Mouse (Mus musculus): Measurements from ENCODE around the gene Cd109. TPM values are rescaled to one million over a fixed set of nuclear protein-coding genes. Genes with fewer than 3 reads are reported as not detected.

Cd109 gene
- total RNA-seq (2021): 10 to 100 TPM; 13.0 to 13.5 TPM

DNA sequence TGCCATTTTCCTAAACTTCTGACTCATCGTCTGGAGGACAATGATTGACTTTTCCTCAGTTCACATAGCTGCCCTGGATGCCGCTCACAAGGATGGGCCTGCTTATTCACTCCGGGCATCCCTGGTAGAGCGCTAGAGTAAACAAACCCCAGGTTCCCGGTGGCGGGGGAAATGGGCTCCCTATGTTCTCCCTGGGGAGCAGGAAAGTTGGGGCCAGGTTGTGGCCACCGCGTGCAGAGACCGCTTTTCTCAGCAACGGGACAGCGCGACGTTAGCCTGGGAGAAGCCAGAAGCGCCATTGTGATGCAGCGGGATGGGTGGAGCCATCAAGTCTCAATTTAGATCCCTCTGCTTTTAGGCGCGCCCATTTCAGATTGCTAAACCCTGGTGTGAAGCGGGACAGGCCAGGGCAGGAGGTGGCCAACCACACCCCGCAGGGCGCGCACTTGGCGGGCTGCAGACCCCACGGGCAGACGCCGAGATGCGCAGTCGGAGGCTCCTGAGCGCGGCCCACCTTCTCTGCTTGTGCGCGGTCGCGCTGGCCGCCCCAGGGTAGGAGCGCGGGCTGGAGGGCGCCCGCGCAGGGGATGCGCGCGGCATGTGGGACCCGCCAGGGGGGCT, at the start of gene Cd109:
Cd109 (plus strand) TSS at position 146 of the 621 bp plus-strand sequence.
- DNase-seq: peak; percentile 65 to 67
- intact Hi-C loops (cut with DNase I): loop anchor here (2.0 kb wide), 1 partner anchor 15 kb away; no protein-coding TSS in a partner anchor

DNA sequence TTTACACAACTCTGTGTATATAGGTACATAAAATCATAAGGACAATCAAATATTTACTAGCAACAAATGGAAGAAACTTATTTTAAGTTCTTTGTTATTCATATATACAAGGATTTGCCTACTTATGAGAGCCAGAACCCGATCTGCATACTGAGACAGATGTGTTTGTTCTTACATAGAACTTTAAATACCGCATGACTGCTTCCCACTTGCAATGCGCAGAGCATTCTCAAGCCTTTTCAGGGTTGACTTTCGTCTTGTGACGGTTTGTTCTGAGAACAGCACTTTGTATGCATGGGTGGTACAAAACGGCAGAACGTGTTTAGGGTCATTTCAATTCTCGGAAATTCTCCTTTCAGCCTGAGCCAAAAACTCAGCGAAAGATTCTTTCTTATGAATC, 45.4 kb upstream of the Cd109 start:
- DNase-seq: no peak
- intact Hi-C loops (cut with DNase I): no loop called here

DNA sequence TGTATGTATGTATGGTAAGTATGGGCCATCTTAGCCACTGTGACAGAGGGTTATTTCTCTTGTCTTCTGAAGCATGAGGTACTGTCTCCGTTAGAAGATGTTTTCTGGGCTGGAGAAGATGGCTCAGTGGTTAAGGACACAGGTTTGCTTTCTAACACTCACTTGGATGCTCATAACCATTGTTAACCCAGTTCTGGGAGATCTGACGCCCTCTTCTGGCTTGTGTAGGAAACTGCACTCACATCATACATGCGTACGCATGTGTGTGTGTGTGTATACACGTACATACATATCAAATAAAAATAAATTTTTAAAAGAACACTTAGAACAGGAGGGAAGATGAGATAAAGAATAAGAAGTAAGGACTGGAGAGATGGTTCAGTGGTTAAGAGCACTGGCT, 38.9 kb upstream of the Cd109 start:
- no peak for DNase-seq
- intact Hi-C loops (cut with DNase I): no loop called here

DNA sequence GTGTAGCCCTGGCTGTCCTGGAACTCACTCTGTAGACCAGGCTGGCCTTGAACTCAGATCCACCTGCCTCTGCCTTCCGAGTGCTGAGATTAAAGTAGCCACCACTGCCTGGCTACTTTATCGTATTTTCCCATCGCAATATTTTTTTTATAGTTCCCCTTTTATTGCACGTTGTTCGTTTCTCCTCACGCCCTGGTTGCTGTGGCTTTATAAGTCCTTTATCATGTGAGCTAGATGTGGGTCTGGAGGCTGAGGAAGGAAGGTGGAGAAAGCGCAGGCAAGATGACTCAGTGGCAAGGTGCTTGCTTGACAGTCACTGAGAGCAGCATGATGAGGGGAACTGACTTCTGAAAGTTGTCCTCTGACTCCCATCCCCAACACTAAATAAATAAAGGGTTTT, 36.5 kb upstream of the Cd109 start:
- intact Hi-C loops (cut with DNase I): no loop called here
- DNase-seq: no peak

DNA sequence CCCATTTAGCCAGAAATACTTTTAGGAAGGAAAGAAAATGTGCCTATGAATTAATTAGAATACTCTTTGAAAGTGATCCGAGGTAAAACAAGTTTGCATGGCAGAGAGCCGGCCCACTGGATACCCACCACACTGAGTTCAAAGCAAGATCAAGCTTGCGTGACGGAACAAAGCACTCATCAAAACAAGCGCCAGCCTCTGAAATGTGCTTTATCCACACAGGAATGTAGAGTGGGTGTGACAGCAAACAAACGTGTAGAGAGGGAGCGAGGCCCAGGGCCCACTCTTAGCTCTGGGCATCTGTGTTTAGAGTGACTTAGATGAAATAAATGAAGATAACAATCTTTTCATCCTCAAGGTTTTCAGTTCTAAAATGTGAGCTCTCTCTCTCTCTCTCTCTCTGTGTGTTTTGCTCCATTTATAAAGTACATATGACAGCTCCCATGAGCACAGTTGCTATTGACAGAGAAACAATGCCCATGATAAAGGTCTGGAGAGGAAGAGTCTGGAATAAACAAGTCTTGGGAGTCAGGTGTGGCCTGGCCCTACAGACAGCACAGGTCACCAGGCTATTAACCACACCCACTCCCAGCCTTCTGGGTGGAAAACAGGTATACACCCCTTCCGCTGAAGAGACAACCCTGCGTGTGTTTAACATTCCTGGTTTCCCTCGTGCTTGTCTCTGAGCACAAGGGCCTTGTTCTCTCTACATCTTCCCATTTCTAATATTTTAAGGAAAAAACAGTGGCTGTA, 35.5 kb upstream of the Cd109 start:
- intact Hi-C loops (cut with DNase I): no loop called here
- no peak for DNase-seq

DNA sequence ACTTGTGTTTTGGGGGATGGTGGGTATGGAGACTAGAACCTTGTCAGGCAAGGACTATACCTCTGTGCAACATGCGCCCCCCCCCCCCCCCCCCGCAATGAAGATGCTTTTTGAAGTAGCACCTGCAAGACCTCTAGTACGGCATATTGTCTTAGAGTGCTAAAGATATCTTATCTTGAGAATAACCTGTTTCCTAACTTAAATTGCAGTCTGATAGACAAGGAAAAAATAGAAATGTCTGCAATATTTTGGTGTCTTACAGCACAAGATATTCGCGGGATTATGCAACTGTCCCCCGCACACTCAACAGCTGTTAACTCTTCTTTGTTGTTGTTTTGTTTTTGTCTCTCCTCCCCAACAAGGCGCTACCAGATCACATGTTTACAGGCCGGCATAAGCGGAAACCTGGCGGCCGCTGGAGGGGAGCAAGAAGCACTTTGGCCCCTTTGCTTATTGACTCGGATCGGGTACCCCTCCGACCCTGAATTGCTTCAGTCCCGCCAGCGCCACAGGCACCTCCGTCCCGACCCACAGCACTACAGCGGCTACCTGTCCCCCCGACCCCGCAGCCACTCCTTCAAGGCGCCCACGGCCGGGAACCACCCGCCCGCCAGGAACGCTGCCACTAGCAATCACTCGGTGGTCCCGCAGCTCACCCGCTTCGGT, 28.0 kb upstream of the Cd109 start:
- no peak for DNase-seq
- intact Hi-C loops (cut with DNase I): no loop called here

DNA sequence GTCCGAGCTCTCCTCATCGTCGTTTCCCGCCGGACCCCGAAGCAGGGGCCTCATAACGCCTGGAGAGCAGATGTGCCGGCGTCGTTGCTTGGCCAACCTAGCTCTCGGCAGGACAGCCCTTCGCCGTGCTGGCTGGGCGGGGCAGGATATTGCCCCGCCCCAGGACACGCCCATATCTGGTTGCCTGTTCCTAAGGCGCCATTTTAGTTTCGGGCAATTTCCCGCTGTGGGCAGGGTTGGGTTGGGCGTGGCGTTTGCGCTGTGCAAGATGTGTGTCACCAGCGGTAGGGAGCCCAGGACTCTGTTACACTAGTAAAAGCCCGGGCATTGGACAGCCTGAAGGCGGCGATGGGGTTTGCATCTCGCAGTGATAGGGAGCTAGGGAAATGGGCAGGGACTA, 27.4 kb upstream of the Cd109 start, which contains the start of gene Slc17a5:
Slc17a5 (minus strand) TSS at position 128 of the 400 bp plus-strand sequence.
- intact Hi-C loops (cut with DNase I): no loop called here
- DNase-seq: peak; percentile 96

DNA sequence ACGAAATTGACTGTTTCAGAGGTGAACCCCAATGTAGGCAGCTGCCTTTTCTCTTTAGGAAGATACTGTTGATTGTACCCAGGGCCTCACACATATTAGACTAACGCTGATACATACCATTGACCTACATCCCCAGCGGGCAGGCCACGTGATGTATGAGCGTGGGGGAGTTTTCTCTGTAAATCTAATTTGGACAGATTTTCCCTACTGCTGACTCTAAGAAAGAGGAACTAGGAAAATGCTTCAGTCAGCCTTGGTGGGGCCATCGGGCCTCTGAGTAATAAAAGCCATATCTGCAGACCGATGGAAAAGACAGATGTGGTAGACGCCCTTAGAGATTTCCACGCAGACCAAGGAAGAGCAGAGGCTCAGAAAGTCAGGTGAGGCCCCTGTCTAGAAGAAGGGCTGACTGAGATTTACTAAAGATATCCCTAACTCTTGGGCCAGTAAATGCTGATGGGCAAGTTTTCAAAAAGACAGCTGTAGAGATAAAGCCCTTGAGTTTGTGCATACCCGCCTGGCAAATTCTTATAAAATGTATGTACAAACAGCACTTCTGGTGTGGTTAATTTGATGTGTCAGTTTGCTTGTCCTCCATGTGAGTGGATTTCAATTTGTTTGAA, 26.8 kb upstream of the Cd109 start:
- DNase-seq: peak in 1 of 2 experiments; percentile 32
- intact Hi-C loops (cut with DNase I): no loop called here

DNA sequence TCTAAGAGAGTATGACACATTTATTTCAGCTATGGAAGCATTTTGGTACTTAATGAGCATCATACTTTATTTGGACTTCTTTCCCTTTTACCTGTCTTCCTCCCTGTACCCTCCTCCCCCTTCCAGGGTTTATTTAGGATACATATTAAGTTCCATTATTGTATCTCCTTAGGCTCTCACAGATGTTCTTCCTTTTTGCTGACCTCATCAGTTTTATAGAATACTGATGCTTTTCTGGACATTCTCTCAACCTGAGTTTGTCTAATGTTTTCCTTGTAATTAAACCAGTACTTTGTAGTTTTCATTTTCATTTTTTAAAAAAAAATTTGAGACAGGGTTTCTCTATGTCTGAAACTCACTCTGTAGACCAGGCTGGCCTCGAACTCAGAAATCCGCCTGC, 24.9 kb upstream of the Cd109 start:
- intact Hi-C loops (cut with DNase I): no loop called here
- no peak for DNase-seq

DNA sequence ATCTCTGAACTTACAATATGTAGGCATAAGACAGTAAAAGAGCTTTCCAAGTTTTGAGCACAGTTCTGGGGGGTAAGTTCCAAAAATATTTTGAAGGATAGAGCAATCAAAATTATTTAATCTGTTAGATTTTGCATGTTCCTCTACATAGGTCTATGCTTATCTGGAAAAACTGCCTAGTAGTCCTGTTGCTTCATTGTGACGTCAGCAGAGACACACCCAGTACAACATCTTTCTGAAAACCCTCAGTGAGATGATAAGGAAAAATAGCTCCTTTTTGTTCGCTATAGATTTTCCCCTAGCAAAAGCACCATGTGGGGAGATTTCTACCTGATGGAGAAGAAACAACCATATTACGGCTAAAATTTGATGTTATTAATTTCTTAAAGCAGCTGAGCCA, 20.1 kb upstream of the Cd109 start:
- intact Hi-C loops (cut with DNase I): no loop called here
- no peak for DNase-seq

DNA sequence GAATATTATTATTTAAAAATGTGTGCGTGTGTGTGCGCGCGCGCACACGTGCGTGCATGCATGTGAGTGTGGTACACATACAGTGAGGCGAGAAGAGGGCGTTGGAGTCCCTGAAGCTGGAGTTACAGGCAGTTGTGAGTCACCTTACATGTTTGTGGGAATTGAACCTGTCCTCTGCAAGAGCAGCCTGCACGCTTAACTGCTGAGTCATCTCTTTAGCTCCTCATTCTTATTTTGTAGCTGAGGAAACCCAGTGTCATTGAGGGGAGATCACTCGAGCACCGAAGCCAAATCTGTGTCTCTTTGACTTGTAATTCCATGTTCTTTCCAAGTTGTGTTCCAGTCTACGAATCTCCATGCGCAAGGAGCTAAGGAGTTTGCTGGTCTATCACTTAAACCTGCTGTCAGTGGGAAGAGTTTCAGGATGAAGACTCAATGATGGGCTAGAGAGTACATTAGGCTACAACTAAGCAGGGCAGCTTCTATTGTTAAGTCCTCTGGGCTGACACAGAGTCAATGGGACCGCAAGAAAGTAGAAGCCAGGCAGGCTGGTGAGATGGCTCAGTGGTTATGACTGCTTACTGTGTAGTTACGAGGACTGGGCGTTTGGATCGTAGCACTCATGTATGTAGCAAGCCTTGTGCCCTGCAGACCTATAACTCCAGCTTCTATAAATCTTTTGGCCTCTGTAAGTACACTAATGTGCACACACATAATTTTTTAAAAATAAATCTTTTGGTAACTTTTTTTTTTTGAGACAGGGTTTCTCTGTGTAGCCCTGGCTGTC, 19.4 kb upstream of the Cd109 start:
- no peak for DNase-seq
- intact Hi-C loops (cut with DNase I): loop anchor here (2.0 kb wide), 1 partner anchor 35 kb away; no protein-coding TSS in a partner anchor

DNA sequence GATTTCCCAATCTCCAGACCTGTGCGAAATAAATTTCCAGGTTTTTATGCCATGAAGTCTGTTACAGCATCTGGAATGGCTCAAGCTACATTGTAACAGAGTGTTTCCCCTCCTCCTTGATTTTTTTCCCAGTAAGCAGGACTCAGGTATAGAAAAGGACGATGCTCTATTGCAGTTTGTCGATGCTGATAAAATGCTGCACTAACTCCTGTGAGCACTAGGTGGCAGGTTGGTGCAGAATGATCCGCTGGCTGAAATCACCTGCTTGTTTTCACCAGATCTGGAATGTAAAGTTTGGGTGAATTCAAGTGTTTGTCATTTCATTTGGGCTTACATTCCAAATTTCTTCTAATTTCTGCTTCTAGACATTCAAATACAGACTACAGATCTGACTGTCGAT, 18.5 kb upstream of the Cd109 start:
- intact Hi-C loops (cut with DNase I): loop anchor here (2.0 kb wide), 1 partner anchor 34 kb away; no protein-coding TSS in a partner anchor
- DNase-seq: peak; percentile 54 to 62

DNA sequence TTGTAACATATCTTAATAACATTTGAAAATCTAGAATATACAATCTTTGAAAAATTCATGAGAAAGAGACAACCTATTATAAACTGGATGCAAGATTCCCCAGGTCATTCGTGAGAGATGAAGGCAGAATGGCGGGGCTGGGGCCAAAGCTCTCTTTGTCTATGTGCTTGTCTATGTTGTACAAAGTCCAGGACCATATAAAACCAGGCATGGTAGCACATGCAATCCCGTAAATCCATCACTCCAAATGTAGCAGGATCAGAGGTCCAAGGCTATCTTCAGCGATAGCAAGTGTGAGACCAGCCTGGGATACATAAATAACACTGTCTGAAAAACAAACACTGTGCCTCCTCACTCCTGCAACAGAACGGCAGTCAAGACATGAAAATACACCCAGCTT, 15.4 kb upstream of the Cd109 start:
- no peak for DNase-seq
- intact Hi-C loops (cut with DNase I): loop anchor here (2.0 to 5.0 kb wide), 2 partner anchors 15 to 42 kb away; partner anchors contain the start of gene Cd109

DNA sequence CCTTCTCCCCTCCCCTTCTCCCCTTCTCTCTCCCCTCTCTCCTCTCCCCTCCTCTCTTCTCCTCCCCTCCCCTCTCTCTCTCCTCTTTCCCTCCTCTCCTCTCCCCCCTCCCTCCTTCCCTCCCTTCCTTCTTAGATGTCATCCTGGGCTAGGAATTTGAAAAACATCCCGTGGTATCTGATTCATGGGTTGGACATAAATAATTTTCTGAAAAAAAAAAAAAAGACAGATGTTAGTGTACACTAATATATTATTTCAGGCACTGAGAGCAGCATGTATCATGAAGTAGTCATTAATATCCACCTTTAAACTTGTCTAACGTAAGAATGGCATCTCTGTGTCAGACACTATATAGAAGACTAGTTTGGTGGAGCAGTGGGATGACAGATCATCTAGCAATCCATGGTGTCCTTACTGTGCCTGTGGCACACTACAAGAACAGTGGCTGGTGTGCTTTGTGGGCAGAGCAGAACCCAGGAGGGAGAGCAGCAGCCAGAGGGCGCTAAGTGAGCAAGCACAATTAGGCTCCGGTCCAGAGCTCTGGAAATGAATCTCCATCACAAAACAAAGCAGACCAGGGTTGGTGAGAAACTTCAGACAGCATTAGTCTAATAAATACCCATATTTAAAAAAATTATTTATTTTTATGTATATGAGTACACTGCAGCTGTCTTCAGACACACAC, 14.2 kb upstream of the Cd109 start:
- peak; percentile 29 to 42 for DNase-seq
- intact Hi-C loops (cut with DNase I): loop anchor here (2.0 to 5.0 kb wide), 2 partner anchors 14 to 41 kb away; partner anchors contain the start of gene Cd109

DNA sequence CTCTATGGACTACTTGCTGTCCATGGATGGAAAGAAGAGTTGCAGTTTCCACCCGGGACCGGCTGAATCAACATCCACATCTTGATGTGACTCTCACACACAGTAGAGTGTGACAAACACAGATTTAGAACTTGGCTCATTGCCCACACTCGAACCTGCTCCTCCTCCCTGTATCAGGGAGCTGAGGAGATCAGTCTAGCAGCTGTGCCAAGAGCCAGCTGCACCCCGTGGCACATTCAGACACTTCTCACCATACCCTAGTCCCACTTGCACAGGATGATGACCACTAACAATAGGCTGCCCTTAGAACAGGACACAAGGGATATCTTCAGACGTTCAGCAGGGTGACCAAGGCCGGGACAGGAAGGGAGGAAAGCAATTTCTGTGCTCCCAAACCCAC, 1.1 kb upstream of the Cd109 start:
- intact Hi-C loops (cut with DNase I): loop anchor here (2.0 kb wide), 1 partner anchor 13 kb away; no protein-coding TSS in a partner anchor
- peak in 1 of 2 experiments; percentile 25 for DNase-seq

DNA sequence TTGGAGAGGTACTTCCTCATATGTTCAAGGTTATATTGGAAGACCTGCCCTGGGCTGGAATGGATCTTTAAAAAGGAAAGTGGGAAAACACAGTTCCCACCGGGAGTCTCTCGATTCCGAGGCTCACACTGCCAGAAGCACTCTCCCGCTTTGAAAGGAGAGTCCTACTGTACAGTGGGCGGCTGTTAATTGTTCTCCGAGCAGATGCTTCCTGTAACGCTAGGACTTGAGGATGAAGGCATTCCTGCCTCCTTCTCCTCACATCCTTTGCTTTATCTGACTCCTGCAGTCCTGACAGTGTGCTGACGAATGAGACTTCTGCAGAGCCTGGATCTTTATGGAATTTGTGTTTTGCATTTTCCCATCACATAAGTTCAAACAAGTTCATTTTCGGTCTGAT, 3.9 kb downstream of the Cd109 start:
- intact Hi-C loops (cut with DNase I): no loop called here
- DNase-seq: peak; percentile 21 to 27

DNA sequence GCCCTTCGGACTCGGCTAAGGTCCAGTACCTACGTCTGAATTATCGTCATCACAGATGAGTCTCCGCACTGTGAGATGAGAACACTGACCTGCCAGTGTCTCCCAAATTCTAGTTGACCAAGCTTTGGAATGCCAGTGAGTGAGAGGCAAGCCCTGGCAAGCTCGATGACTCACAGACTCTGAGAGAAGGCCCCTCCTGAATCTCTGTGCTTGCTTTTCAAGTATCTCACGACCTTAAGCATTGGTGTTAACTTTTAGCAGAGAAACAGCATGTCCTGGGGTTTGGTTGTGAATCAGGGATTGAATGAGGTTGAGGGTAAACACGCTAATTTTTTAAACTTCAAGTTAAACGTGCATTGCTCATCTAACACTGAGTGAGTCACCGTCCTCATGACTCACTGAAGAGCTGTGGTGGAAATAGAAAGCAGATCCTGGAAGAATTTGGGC, 8.0 kb downstream of the Cd109 start:
- no peak for DNase-seq
- intact Hi-C loops (cut with DNase I): no loop called here

DNA sequence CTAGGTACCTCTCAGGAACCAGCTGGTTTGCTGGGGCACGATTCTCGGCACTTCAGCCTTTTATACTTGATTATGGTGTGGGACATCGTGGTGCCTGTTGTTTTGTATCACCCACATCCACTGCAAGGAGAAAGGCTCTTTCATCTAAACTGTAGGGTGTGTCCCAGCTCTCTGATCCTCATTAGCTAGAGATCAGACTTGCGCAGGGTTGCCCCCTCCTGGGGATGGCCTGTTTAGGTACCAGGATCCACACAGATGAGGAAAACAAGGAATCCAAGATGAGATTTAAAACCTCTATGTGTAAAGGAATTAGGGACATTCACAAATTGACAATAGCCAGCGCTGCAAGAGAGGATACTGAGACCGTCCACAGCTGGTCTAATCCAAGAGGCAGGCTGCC, 14.6 kb downstream of the Cd109 start:
- intact Hi-C loops (cut with DNase I): loop anchor here (2.0 kb wide), 1 partner anchor 33 kb away; no protein-coding TSS in a partner anchor
- DNase-seq: peak; percentile 25 to 26

DNA sequence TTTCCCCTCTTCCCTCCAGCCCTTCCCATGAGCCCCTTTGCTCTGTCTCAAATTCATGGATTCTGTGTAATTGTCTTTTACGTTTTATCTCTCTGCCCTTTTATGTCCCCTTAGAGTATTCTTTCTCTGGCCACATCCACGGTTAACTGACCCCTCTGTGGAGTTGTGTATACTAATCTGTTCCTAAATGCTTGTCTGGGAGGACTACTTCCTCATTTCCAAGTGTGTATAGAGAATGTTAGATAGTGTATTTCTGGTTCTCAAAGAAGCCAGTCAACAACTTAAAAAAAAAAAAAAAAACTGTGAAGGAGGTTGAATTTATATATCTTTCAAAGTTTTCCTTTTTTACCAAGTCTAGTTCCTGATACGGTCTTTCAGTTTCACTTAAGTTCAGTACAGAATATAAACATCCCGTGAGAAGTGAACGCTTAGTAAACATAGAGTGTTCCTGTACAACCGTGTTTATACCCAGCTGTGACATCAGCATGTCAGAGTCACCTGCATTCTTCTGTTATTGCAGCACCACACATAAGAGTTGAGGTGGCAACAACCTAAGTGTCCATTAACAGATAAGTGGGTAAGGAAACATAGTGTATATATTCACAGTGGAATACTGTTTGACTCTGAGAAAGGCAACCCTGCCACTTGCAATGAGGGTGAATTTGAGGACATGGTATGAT, 16.5 kb downstream of the Cd109 start:
- DNase-seq: no peak
- intact Hi-C loops (cut with DNase I): loop anchor here (2.0 kb wide), 1 partner anchor 35 kb away; no protein-coding TSS in a partner anchor
